Comparison of ENCODE assay signal across 9 mouse cellular contexts in the genomic region with DNA sequence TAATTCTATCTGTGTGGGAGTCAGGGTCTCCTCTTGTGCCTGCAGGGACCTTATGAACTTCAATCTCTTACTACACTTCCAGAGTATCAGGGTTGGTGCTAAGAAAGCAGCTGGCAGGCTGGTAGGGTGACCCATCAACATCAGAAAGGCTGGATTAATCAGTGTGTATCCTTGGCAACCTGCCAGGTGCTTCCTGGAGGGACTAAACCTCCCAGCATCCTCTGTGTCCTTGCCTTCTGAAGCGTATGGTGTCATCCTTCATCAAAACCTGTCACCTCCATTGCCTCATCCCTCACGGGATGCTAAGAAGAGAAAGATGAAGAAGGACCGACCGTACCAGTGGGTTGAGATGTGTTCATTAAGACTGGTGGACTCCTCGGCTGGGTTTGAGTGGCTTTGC. TPM values are rescaled to one million over a fixed set of nuclear protein-coding genes. Genes with fewer than 3 reads are reported as not detected.
DNase-seq lines count a peak whose midpoint lies in the region; ATAC-seq and TF ChIP-seq lines count a peak whose summit lies in the region.
"Had no signal": no experiment of that assay in that cellular context is flagged by ENCODE, and none has a peak within 500 bp of the region (broad histone marks: within the 10 kb centered on the region; RNA-seq: fewer than 3 reads in every experiment).

No protein-coding gene starts in this region.

- H3K9ac ChIP-seq in forebrain, embryonic 13.5 days, result no peak overlapping the region
- H3K9ac ChIP-seq in limb, embryonic 14.5 days (ENCODE audit: low read depth, low read length, severe bottlenecking), result no peak overlapping the region

- H3K9me3 ChIP-seq in forebrain, embryonic 13.5 days (replicated peaks), result no peaks in the 10 kb centered on the region
- H3K9me3 ChIP-seq in limb, embryonic 14.5 days (ENCODE audit: control insufficient read depth, low read length), result no peaks in the 10 kb centered on the region

- 0 out of 2 replicates have a peak overlapping the region, but pooled peaks have one; percentile 12 for H3K4me2 ChIP-seq in forebrain, embryonic 13.5 days
- H3K4me2 ChIP-seq in limb, embryonic 14.5 days (replicated peaks; ENCODE audit: low read depth, low read length, severe bottlenecking), result no peak overlapping the region

- TF ChIP-seq POLR2A in limb, embryonic 14.5 days (IDR thresholded peaks at IDR 0.05; ENCODE audit: borderline replicate concordance, extremely low read depth, insufficient read depth, insufficient read length), result no peak

- DNase-seq in cerebellum, adult 11 months, result peak; percentile 44
- DNase-seq in R1 (ENCODE audit: low read depth, low spot score), result peak; percentile 11
- DNase-seq in limb, embryonic 14.5 days (ENCODE audit: low spot score), result peak; percentile 23
- no peak for DNase-seq in ovary, postnatal 36 days (ENCODE audit: low spot score)
- no peak for DNase-seq in urinary bladder, postnatal 25 days (ENCODE audit: low spot score)
- DNase-seq in layer of hippocampus, adult 8-10 months (ENCODE audit: low spot score in 2 of 2), result no peak

- no peak for ATAC-seq in cerebellum, adult (ENCODE audit: insufficient number of reproducible peaks, low FRiP score, low TSS enrichment)
- peak; percentile 46; the same call in 1 of the 2 replicates for ATAC-seq in forebrain, embryonic 13.5 days
- ATAC-seq in limb, embryonic 14.5 days (ENCODE audit: low FRiP score, low read depth), result no peak

- peaks cover 38% of the 10 kb centered on the region for H3K4me1 ChIP-seq in forebrain, embryonic 13.5 days
- H3K4me1 ChIP-seq in limb, embryonic 14.5 days (ENCODE audit: control insufficient read depth, insufficient read depth, low read length), result peaks cover 30% of the 10 kb centered on the region

- H3K27ac ChIP-seq in forebrain, embryonic 13.5 days, result peak overlapping the region; percentile 52
- no peak overlapping the region for H3K27ac ChIP-seq in limb, embryonic 14.5 days (replicated peaks; ENCODE audit: low read depth, low read length)

- H3K27me3 ChIP-seq in forebrain, embryonic 13.5 days, result no peaks in the 10 kb centered on the region
- H3K27me3 ChIP-seq in limb, embryonic 14.5 days (ENCODE audit: control insufficient read depth, insufficient read depth, low read length), result no peaks in the 10 kb centered on the region

- no peak overlapping the region for H3K4me3 ChIP-seq in forebrain, embryonic 13.5 days
- no peak overlapping the region for H3K4me3 ChIP-seq in limb, embryonic 14.5 days (replicated peaks; ENCODE audit: low read length)

- 0 out of 2 replicates have a peak, but pooled peaks cover 4% of the 10 kb centered on the region for H3K36me3 ChIP-seq in forebrain, embryonic 13.5 days (ENCODE audit: poor library complexity, severe bottlenecking)
- H3K36me3 ChIP-seq in limb, embryonic 14.5 days (ENCODE audit: control insufficient read depth, insufficient read depth, low read length), result peaks cover 22% of the 10 kb centered on the region

- WGBS in forebrain, embryonic 13.5 days, result 51% methylated on average over 5 of the region's 5 CpGs
- 85% methylated on average over 5 of the region's 5 CpGs for WGBS in limb, embryonic 14.5 days

RNA-seq across cellular contexts. Expression of a gene that starts 8.0 kb away (rescaled TPM):
- polyA plus RNA-seq in forebrain, embryonic 13.5 days (2015; fragmentation: Nextera tagmentation; extraction: Ambion mirVana), result 26.3 and 32.4 TPM in 2 replicates
- 44.7 and 51.8 TPM in 2 replicates for polyA plus RNA-seq in limb, embryonic 14.5 days (2012; rRNA removed)
- polyA plus RNA-seq in limb, embryonic 14.5 days (2014; fragmentation: Nextera tagmentation; extraction: Ambion mirVana), result 61.5 and 78.9 TPM in 2 replicates
- 10 to 100 TPM; 24.3 to 28.4 (median 26.3) TPM for total RNA-seq in layer of hippocampus, adult 8-10 months (2022)

RNA-seq across cellular contexts. Expression of a gene that starts 23.4 kb away (rescaled TPM):
- not detected in 2 replicates for polyA plus RNA-seq in forebrain, embryonic 13.5 days (2015; fragmentation: Nextera tagmentation; extraction: Ambion mirVana)
- not detected in 2 replicates for polyA plus RNA-seq in limb, embryonic 14.5 days (2012; rRNA removed)
- polyA plus RNA-seq in limb, embryonic 14.5 days (2014; fragmentation: Nextera tagmentation; extraction: Ambion mirVana), result not detected in 2 replicates
- total RNA-seq in layer of hippocampus, adult 8-10 months (2022), result not detected
- total RNA-seq: layer of hippocampus, postnatal 10 days had no signal

Comparison
In these comparisons a context has a peak if more than half of its experiments do, and no peak if none do; other contexts are left out.
1. DNase-seq: peak in cerebellum, adult 11 months (single experiment), R1 (single experiment) and limb, embryonic 14.5 days (single experiment); none in ovary, postnatal 36 days (single experiment), urinary bladder, postnatal 25 days (single experiment) and layer of hippocampus, adult 8-10 months (0 of 2).